In genomic region chr3:130278298-130279050, GRCm38 (mm10) we compare ENCODE assay signal across 17 mouse cellular contexts.
DNase-seq lines count a peak whose midpoint lies in the region; ATAC-seq and TF ChIP-seq lines count a peak whose summit lies in the region.
"Had no signal": no experiment of that assay in that cellular context is flagged by ENCODE, and none has a peak within 500 bp of the region (broad histone marks: within the 10 kb centered on the region; RNA-seq: fewer than 3 reads in every experiment).

No protein-coding gene starts in this region.

- no peak overlapping the region for H3K4me3 ChIP-seq in hindbrain, embryonic 10.5 days
- no peak overlapping the region for H3K4me3 ChIP-seq in hindbrain, postnatal 0 days (ENCODE audit: low read length)
- H3K4me3 ChIP-seq in hindbrain, embryonic 12.5 days: no peak overlapping the region
- H3K4me3 ChIP-seq in midbrain, embryonic 13.5 days (replicated peaks): no peak overlapping the region
- no peak overlapping the region for H3K4me3 ChIP-seq in neural tube, embryonic 15.5 days (replicated peaks)
- H3K4me3 ChIP-seq in liver, embryonic 11.5 days (ENCODE audit: low read depth, low read length): no peak overlapping the region
- H3K4me3 ChIP-seq: heart, embryonic 15.5 days had no signal

- no peaks in the 10 kb centered on the region for H3K9me3 ChIP-seq in hindbrain, embryonic 10.5 days
- no peaks in the 10 kb centered on the region for H3K9me3 ChIP-seq in hindbrain, postnatal 0 days (ENCODE audit: low read length)
- H3K9me3 ChIP-seq in hindbrain, embryonic 12.5 days (replicated peaks): no peaks in the 10 kb centered on the region
- H3K9me3 ChIP-seq in midbrain, embryonic 13.5 days: no peaks in the 10 kb centered on the region
- H3K9me3 ChIP-seq in neural tube, embryonic 15.5 days (replicated peaks): no peaks in the 10 kb centered on the region
- 0 out of 2 replicates have a peak, but pooled peaks cover 3% of the 10 kb centered on the region for H3K9me3 ChIP-seq in liver, embryonic 11.5 days (ENCODE audit: control insufficient read depth, low read length)
- H3K9me3 ChIP-seq: heart, embryonic 15.5 days had no signal

- no peak overlapping the region for H3K4me2 ChIP-seq in hindbrain, postnatal 0 days (ENCODE audit: low read depth, low read length)
- H3K4me2 ChIP-seq in hindbrain, embryonic 12.5 days (replicated peaks): no peak overlapping the region
- H3K4me2 ChIP-seq in midbrain, embryonic 13.5 days (replicated peaks): no peak overlapping the region
- H3K4me2 ChIP-seq in neural tube, embryonic 15.5 days: no peak overlapping the region
- no peak overlapping the region for H3K4me2 ChIP-seq in liver, embryonic 11.5 days
- H3K4me2 ChIP-seq: heart, embryonic 15.5 days had no signal

- no peak overlapping the region for H3K27ac ChIP-seq in hindbrain, embryonic 10.5 days
- H3K27ac ChIP-seq in hindbrain, postnatal 0 days: no peak overlapping the region
- peak overlapping the region; percentile 3; the same call in 1 of the 2 replicates for H3K27ac ChIP-seq in hindbrain, embryonic 12.5 days
- H3K27ac ChIP-seq in midbrain, embryonic 13.5 days: peak overlapping the region; percentile 53; the same call in 1 of the 2 replicates
- H3K27ac ChIP-seq in neural tube, embryonic 15.5 days (replicated peaks): peak overlapping the region; percentile 19; the same call in 1 of the 2 replicates
- no peak overlapping the region for H3K27ac ChIP-seq in liver, embryonic 11.5 days (ENCODE audit: low read depth, low read length)
- H3K27ac ChIP-seq: heart, embryonic 15.5 days had no signal

- TF ChIP-seq CTCF in hindbrain, postnatal 0 days (IDR thresholded peaks at IDR 0.05; ENCODE audit: low read depth): no peak

- H3K4me1 ChIP-seq in hindbrain, embryonic 10.5 days (replicated peaks): peaks cover 11% of the 10 kb centered on the region
- H3K4me1 ChIP-seq in hindbrain, postnatal 0 days (ENCODE audit: insufficient read depth, low read length): peaks cover 12% of the 10 kb centered on the region; the same call in 1 of the 2 replicates
- peaks cover 13% of the 10 kb centered on the region for H3K4me1 ChIP-seq in hindbrain, embryonic 12.5 days
- H3K4me1 ChIP-seq in midbrain, embryonic 13.5 days (replicated peaks): peaks cover 26% of the 10 kb centered on the region
- H3K4me1 ChIP-seq in neural tube, embryonic 15.5 days: peaks cover 24% of the 10 kb centered on the region
- no peaks in the 10 kb centered on the region for H3K4me1 ChIP-seq in liver, embryonic 11.5 days (replicated peaks; ENCODE audit: control insufficient read depth, insufficient read depth, low read length)
- H3K4me1 ChIP-seq: heart, embryonic 15.5 days had no signal

- ATAC-seq in hindbrain, postnatal 0 days: no peak
- ATAC-seq in hindbrain, embryonic 12.5 days (ENCODE audit: low FRiP score): peak; percentile 78
- ATAC-seq in midbrain, embryonic 13.5 days: peak; percentile 82
- 0 out of 2 replicates have a peak, but pooled peaks have one; percentile 65 for ATAC-seq in neural tube, embryonic 15.5 days (ENCODE audit: low FRiP score)
- ATAC-seq in liver, embryonic 11.5 days (replicated peaks; ENCODE audit: low FRiP score): no peak
- ATAC-seq: activated CD4-positive, CD25-positive, alpha-beta regulatory T cell, adult 4 months; liver, postnatal 0 days had no signal

- no peaks in the 10 kb centered on the region for H3K36me3 ChIP-seq in hindbrain, embryonic 10.5 days
- H3K36me3 ChIP-seq in hindbrain, postnatal 0 days (ENCODE audit: insufficient read depth, low read length): no peaks in the 10 kb centered on the region
- H3K36me3 ChIP-seq in hindbrain, embryonic 12.5 days: no peaks in the 10 kb centered on the region
- H3K36me3 ChIP-seq in midbrain, embryonic 13.5 days: no peaks in the 10 kb centered on the region
- H3K36me3 ChIP-seq in neural tube, embryonic 15.5 days: no peaks in the 10 kb centered on the region
- H3K36me3 ChIP-seq in liver, embryonic 11.5 days (ENCODE audit: control insufficient read depth, insufficient read depth, low read length): no peaks in the 10 kb centered on the region
- H3K36me3 ChIP-seq: heart, embryonic 15.5 days had no signal

- peak; percentile 7 for DNase-seq in hindbrain, embryonic 10.5 days (ENCODE audit: low spot score)
- no peak for DNase-seq in hindbrain, postnatal 0 days (ENCODE audit: low spot score)
- no peak for DNase-seq in adrenal gland, adult 2 months
- no peak for DNase-seq in liver, embryonic 11.5 days (ENCODE audit: low spot score)
- DNase-seq: adrenal gland, postnatal 25 days; cerebellum, adult 9-10 months; heart, adult 18-20 months; kidney, adult 18-20 months; kidney, postnatal 14 days; liver, postnatal 0 days; retina, postnatal 1 day; right cerebral cortex, postnatal 4 days had no signal

- no peaks in the 10 kb centered on the region for H3K27me3 ChIP-seq in hindbrain, embryonic 10.5 days (ENCODE audit: insufficient read depth, poor library complexity, severe bottlenecking)
- no peaks in the 10 kb centered on the region for H3K27me3 ChIP-seq in hindbrain, postnatal 0 days (ENCODE audit: insufficient read depth, low read length)
- no peaks in the 10 kb centered on the region for H3K27me3 ChIP-seq in hindbrain, embryonic 12.5 days
- no peaks in the 10 kb centered on the region for H3K27me3 ChIP-seq in midbrain, embryonic 13.5 days
- no peaks in the 10 kb centered on the region for H3K27me3 ChIP-seq in neural tube, embryonic 15.5 days (replicated peaks)
- H3K27me3 ChIP-seq in liver, embryonic 11.5 days (replicated peaks; ENCODE audit: control insufficient read depth, insufficient read depth, low read length): no peaks in the 10 kb centered on the region
- H3K27me3 ChIP-seq: heart, embryonic 15.5 days had no signal

- WGBS in hindbrain, embryonic 10.5 days: 68% methylated on average over 10 of the region's 10 CpGs
- WGBS in hindbrain, postnatal 0 days: 50% methylated on average over 10 of the region's 10 CpGs
- WGBS in hindbrain, embryonic 12.5 days: 52% methylated on average over 10 of the region's 10 CpGs
- 39% methylated on average over 10 of the region's 10 CpGs for WGBS in midbrain, embryonic 13.5 days
- WGBS in neural tube, embryonic 15.5 days: 41% methylated on average over 10 of the region's 10 CpGs
- 79% methylated on average over 10 of the region's 10 CpGs for WGBS in liver, embryonic 11.5 days

- no peak overlapping the region for H3K9ac ChIP-seq in hindbrain, postnatal 0 days (replicated peaks; ENCODE audit: low read length)
- H3K9ac ChIP-seq in hindbrain, embryonic 12.5 days: no peak overlapping the region
- no peak overlapping the region for H3K9ac ChIP-seq in midbrain, embryonic 13.5 days (replicated peaks)
- H3K9ac ChIP-seq in neural tube, embryonic 15.5 days (replicated peaks): no peak overlapping the region
- no peak overlapping the region for H3K9ac ChIP-seq in liver, embryonic 11.5 days (ENCODE audit: low read depth, low read length)
- H3K9ac ChIP-seq: heart, embryonic 15.5 days; liver, postnatal 0 days had no signal

Comparison
In these comparisons a context has a peak if more than half of its experiments do, and no peak if none do; other contexts are left out.
1. H3K27ac ChIP-seq: peak in hindbrain, embryonic 12.5 days (single experiment), midbrain, embryonic 13.5 days (single experiment) and neural tube, embryonic 15.5 days (single experiment); none in hindbrain, embryonic 10.5 days (single experiment), hindbrain, postnatal 0 days (single experiment) and liver, embryonic 11.5 days (single experiment).
2. ATAC-seq: peak in hindbrain, embryonic 12.5 days (single experiment), midbrain, embryonic 13.5 days (single experiment) and neural tube, embryonic 15.5 days (single experiment); none in hindbrain, postnatal 0 days (single experiment) and liver, embryonic 11.5 days (single experiment).